Mouse (Mus musculus) cerebellum, postnatal 36 days (tissue): Measurements from ENCODE around the gene Mlc1.

Experiments
- DNase-seq, 2 experiments: peaks; one replicate each; pipeline ENCODE4 v3.0.0; 2021 to 2022; ENCODE audit warnings: mixed read lengths in 2 of 2

The Mlc1 gene

DNA sequence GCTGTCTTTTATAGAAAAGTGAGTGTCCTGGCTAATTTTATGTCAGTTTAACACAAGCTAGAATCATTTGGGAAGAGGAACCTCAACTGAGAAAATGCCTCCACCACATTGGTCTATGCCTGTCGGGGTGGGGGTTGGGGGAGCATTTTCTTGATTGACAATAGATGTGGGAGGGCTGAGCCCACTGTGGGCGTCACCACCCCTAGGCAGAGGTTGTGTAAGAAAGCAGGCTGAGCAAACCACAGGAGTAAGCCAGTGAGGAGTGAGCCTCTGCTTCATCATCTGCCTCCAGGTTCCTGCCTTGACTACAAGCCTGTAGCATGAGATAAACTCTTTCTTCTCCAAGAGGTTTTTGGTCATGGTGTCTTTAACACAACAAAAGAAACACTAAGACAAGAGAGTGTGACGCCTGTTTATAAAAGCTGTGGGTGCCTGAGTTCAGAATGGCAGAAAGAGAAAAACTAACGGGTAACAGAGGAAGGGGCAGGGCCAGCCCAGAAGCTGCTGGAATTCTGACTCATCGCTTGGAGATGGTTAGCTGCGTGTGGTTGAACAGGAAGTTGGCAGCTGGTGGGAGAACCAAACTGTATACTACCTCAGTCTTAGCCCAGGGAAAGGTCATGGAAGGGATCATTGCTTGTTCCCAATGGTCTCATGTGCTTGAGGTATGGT lies 42.1 kb downstream of the Mlc1 start:
- DNase-seq = no peak

GRCm38 (mm10) chr15:88934141-88934540 lies 44.7 kb downstream of the Mlc1 start:
- DNase-seq = peak in 1 of 2 experiments; percentile 13

GRCm38 (mm10) chr15:88932667-88933066 lies 46.1 kb downstream of the Mlc1 start:
- no peak for DNase-seq

- DNase-seq = no peak
Observed at GRCm38 (mm10) chr15:88921992-88922310, 56.9 kb downstream of the Mlc1 start.

DNA sequence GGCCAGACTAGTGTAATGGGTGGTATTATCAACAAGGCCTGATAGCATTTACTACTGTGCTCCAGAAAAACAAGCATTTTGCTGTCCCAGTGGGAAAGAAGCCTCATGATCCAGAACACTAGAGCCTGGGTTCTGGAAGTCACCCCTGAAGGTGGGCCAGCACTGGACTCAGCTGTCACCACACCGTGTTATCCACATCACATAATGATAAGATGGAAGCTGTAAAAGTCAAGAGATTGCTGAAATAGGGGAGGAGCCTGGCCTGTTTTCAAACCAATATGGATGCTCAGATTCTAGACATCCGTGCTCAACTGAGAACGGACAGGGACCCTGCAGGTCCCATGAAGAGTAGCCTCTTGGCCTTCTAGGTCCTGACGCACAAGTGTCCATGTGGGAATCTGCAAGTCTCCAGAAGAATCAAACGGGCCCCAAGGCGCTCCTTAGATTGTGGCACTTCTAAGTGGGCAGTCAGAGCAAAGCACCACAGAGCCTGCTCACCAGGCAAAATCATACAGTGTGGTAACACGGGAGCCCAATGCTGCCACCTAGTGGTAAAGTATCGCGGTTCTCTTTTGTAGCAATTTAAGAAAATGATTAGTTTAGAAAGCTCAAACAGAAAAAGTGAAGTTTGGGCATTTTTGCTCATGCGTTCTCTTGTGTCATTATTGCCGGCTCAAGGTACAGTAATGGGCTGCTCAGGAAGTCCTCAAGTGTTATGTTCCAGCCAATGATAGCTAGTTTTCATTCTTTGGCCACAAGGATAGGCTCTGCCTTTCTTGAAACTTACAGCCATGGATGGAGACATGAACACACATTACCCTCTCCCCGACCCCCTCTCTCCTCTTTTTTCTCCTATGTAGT lies 57.4 kb downstream of the Mlc1 start:
- DNase-seq = peak; percentile 72 to 88

- no peak for DNase-seq
Observed at GRCm38 (mm10) chr15:88920065-88920464, 58.7 kb downstream of the Mlc1 start.

DNA sequence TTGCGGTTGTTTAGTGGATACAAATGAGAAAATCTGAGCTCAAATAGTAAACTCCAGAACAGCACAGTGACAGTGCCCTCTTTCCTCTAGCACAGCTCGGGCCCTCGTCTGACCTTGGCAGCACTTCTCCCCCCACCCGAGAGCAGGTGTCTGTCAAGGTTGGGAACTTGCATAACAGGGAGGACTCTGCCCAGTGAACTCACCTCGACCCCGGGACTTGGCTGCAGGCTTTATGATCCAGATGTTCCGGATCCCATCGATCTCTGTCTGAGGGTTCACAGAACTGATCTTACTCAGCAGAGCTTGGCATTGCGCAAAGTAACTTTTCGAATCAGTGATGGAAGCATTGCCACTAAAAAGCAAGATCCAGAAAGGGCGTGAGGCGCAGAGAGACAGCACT lies 59.5 kb downstream of the Mlc1 start:
- no peak for DNase-seq

DNA sequence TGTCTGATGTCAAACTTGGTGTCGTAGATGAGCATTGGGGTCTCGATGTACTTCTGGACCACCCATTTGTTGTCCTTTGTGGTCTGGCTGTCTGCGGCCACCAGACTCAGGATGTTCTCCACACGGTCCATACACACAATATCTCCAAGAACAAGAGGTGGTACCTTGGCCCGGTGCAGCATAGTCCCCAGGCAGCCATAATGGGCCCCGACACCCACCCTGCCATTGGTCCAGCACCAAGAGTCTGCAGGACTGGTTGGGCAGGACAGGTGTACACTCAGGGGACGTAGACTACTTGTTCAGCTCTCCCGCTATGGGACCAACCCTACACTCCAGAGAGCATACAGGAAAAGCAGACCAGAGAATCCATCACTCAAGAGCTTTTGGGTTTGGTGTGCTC lies 61.7 kb downstream of the Mlc1 start:
- no peak for DNase-seq

- DNase-seq = no peak
Observed at GRCm38 (mm10) chr15:88916366-88916765, 62.4 kb downstream of the Mlc1 start.

GRCm38 (mm10) chr15:88915046-88915445 lies 63.8 kb downstream of the Mlc1 start:
- DNase-seq = no peak

GRCm38 (mm10) chr15:88906347-88906746 lies 72.5 kb downstream of the Mlc1 start:
- DNase-seq = no peak
